Mouse (Mus musculus) layer of hippocampus, adult 2 months (tissue): Measurements from ENCODE around the gene Pou2f2. TPM values are rescaled to one million over a fixed set of nuclear protein-coding genes. Genes with fewer than 3 reads are reported as not detected.

ENCODE experiments used
- DNase-seq, 2 experiments: peaks; one replicate each; pipeline ENCODE4 v3.0.0; 2022; ENCODE audit warnings: low spot score in 2 of 2
- H3K27ac ChIP-seq: fragments of 200-600 bp; 2 replicates; pipeline ENCODE4 v1.8.1; 2022
- H3K4me3 ChIP-seq: fragments of 200-600 bp; 2 replicates; pipeline ENCODE4 v1.8.1; 2022; ENCODE audit warnings: mild to moderate bottlenecking
- CTCF ChIP-seq: fragments of 200-600 bp; conservative IDR thresholded peaks from 2 replicates; pipeline ENCODE4 v1.8.1; 2022; ENCODE audit warnings: antibody characterized with exemption, mild to moderate bottlenecking, moderate library complexity
- total RNA-seq, 2 experiments: library from RNA; stranded (reverse); gene quantifications; 2 replicates each; pipeline ENCODE4 v1.2.3; 2021

Gene Pou2f2
- total RNA-seq, 2 experiments from 2014 or later, result 8.2 to 8.5 TPM

- Histone ChIP-seq H3K27ac (no peak overlapping the region), H3K4me3 (no peak overlapping the region)
- no peak for TF ChIP-seq CTCF
- no peak for DNase-seq
Measured at GRCm38 (mm10) chr7:25089875-25090274, 89.7 kb downstream of the Pou2f2 start.

GRCm38 (mm10) chr7:25088968-25089367, 90.6 kb downstream of the Pou2f2 start:
- DNase-seq, result no peak
- H3K27ac ChIP-seq, result no peak overlapping the region
- TF ChIP-seq CTCF, result no peak
- no peak overlapping the region for H3K4me3 ChIP-seq

- DNase-seq, result no peak
- TF ChIP-seq CTCF, result no peak
- Histone ChIP-seq H3K27ac (no peak overlapping the region), H3K4me3 (no peak overlapping the region)
Measured at GRCm38 (mm10) chr7:25088531-25088930, 91.0 kb downstream of the Pou2f2 start.

- no peak for TF ChIP-seq CTCF
- DNase-seq, result no peak
- Histone ChIP-seq H3K27ac (no peak overlapping the region), H3K4me3 (no peak overlapping the region)
Measured at GRCm38 (mm10) chr7:25087972-25088371, 91.6 kb downstream of the Pou2f2 start.

- no peak for DNase-seq
- H3K27ac ChIP-seq, result no peak overlapping the region
- H3K4me3 ChIP-seq, result no peak overlapping the region
- TF ChIP-seq CTCF, result no peak
Measured at GRCm38 (mm10) chr7:25087256-25087912, 92.1 kb downstream of the Pou2f2 start.

GRCm38 (mm10) chr7:25086656-25087055, 92.9 kb downstream of the Pou2f2 start:
- H3K4me3 ChIP-seq, result no peak overlapping the region
- no peak overlapping the region for H3K27ac ChIP-seq
- peak; percentile 74 for TF ChIP-seq CTCF
- DNase-seq, result no peak

- no peak for TF ChIP-seq CTCF
- DNase-seq, result no peak
- Histone ChIP-seq H3K27ac (no peak overlapping the region), H3K4me3 (no peak overlapping the region)
Measured at GRCm38 (mm10) chr7:25084621-25085020, 94.9 kb downstream of the Pou2f2 start.

- DNase-seq, result no peak
- peak; percentile 83 for TF ChIP-seq CTCF
- H3K27ac ChIP-seq, result no peak overlapping the region
Measured at GRCm38 (mm10) chr7:25082510-25082909, 97.0 kb downstream of the Pou2f2 start.

GRCm38 (mm10) chr7:25080431-25080830, 99.1 kb downstream of the Pou2f2 start:
- no peak for TF ChIP-seq CTCF

More at GRCm38 (mm10) chr7:25082510-25082909, 97.0 kb downstream of the Pou2f2 start:
- H3K4me3 ChIP-seq, result no peak overlapping the region

GRCm38 (mm10) chr7:25079496-25080026, 100.0 kb downstream of the Pou2f2 start:
- Histone ChIP-seq H3K4me3 (no peak overlapping the region), H3K27ac (no peak overlapping the region)
- no peak for TF ChIP-seq CTCF
- DNase-seq, result no peak

More at GRCm38 (mm10) chr7:25080431-25080830, 99.1 kb downstream of the Pou2f2 start:
- H3K27ac ChIP-seq, result no peak overlapping the region
- DNase-seq, result no peak
- H3K4me3 ChIP-seq, result no peak overlapping the region

GRCm38 (mm10) chr7:25077414-25077755, 102.1 kb downstream of the Pou2f2 start:
- H3K27ac ChIP-seq, result peak overlapping the region; percentile 95
- DNase-seq, result no peak
- peak overlapping the region; percentile 89 for H3K4me3 ChIP-seq
- no peak for TF ChIP-seq CTCF

GRCm38 (mm10) chr7:25076663-25077413, 102.7 kb downstream of the Pou2f2 start:
- peak; percentile 34 for TF ChIP-seq CTCF
- Histone ChIP-seq H3K4me3 (peak overlapping the region; percentile 89), H3K27ac (peak overlapping the region; percentile 97)
- peak; percentile 96 to 99 for DNase-seq

GRCm38 (mm10) chr7:25076296-25076662, 103.2 kb downstream of the Pou2f2 start:
- Histone ChIP-seq H3K4me3 (peak overlapping the region; percentile 72), H3K27ac (peak overlapping the region; percentile 97)
- no peak for TF ChIP-seq CTCF
- no peak for DNase-seq

GRCm38 (mm10) chr7:25073924-25074323, 105.6 kb downstream of the Pou2f2 start:
- TF ChIP-seq CTCF, result no peak
- Histone ChIP-seq H3K27ac (peak overlapping the region; percentile 99), H3K4me3 (no peak overlapping the region)
- peak; percentile 59 to 63 for DNase-seq
